Mouse (Mus musculus) lung, embryonic 15.5 days (tissue): Measurements from ENCODE around the gene Nexn. TPM values are rescaled to one million over a fixed set of nuclear protein-coding genes. Genes with fewer than 3 reads are reported as not detected.

Experiments used
- ATAC-seq: fragments of 200-750 bp; cut with Nextera tagmentation; 2 replicates; pipeline ENCODE4 v1.8.0; 2017; ENCODE audit warnings: moderate number of reproducible peaks, borderline replicate concordance; ENCODE audit not compliant: low FRiP score, low TSS enrichment; ENCODE audit errors: extremely low read depth
- H3K27ac ChIP-seq: fragments of 300-500 bp; sonication (generic); 2 replicates; pipeline ENCODE4 v1.5.1; 2015; ENCODE audit warnings: moderate library complexity, mild to moderate bottlenecking, inconsistent platforms
- H3K27me3 ChIP-seq: fragments of 300-500 bp; sonication (generic); 2 replicates; pipeline ENCODE4 v1.6.1; 2015; ENCODE audit warnings: inconsistent platforms
- H3K36me3 ChIP-seq: fragments of 300-500 bp; sonication (generic); 2 replicates; pipeline ENCODE4 v1.6.1; 2015; ENCODE audit warnings: inconsistent platforms
- H3K4me1 ChIP-seq: fragments of 300-500 bp; sonication (generic); 2 replicates; pipeline ENCODE4 v1.6.1; 2015; ENCODE audit warnings: inconsistent platforms
- H3K4me2 ChIP-seq: fragments of 300-500 bp; sonication (generic); 2 replicates; pipeline ENCODE4 v1.6.1; 2015; ENCODE audit warnings: inconsistent platforms, mild to moderate bottlenecking, moderate library complexity
- H3K4me3 ChIP-seq: fragments of 300-500 bp; sonication (generic); 2 replicates; pipeline ENCODE4 v1.5.1; 2015; ENCODE audit warnings: mild to moderate bottlenecking, inconsistent platforms
- H3K9ac ChIP-seq: fragments of 300-500 bp; sonication (generic); 2 replicates; pipeline ENCODE4 v1.6.1; 2015; ENCODE audit warnings: inconsistent platforms
- H3K9me3 ChIP-seq: fragments of 300-500 bp; sonication (generic); 2 replicates; pipeline ENCODE4 v1.6.1; 2016; ENCODE audit warnings: inconsistent platforms
- WGBS: fragments of 180-500 bp; shearing (Covaris S2); methylation state at CpG from one replicate; pipeline ENCODE4 v1.1.7; 2015; 5-methylcytosine and 5-hydroxymethylcytosine counted together
- polyA plus RNA-seq: library from polyadenylated mRNA; unstranded; fragments of >200 nt; fragmentation: Nextera tagmentation; extraction: Ambion mirVana; gene quantifications from 2 replicates; pipeline ENCODE4 v1.2.1, GENCODE M21; 2015

The Nexn gene
- polyA plus RNA-seq, 1 experiment from 2014 or later, result 75.1 TPM

- Histone ChIP-seq H3K4me3 (no peak overlapping the region), H3K27me3 (no peaks in the 10 kb centered on the region), H3K36me3 (peaks cover 3% of the 10 kb centered on the region; the same call in 1 of the 2 replicates), H3K9me3 (no peaks in the 10 kb centered on the region), H3K4me2 (no peak overlapping the region), H3K27ac (peak overlapping the region; percentile 87), H3K9ac (no peak overlapping the region), H3K4me1 (peaks cover 22% of the 10 kb centered on the region)
- ATAC-seq, result peak; percentile 90
- 39% methylated on average over 3 of the region's 3 CpGs for WGBS
Measured at GRCm38 (mm10) chr3:152294400-152294799, 28.2 kb upstream of the Nexn start.

- ATAC-seq, result peak; percentile 72
- H3K27me3 ChIP-seq, result no peaks in the 10 kb centered on the region
- H3K36me3 ChIP-seq, result peaks cover 3% of the 10 kb centered on the region; the same call in 1 of the 2 replicates
- H3K9ac ChIP-seq, result no peak overlapping the region
- no peak overlapping the region for H3K4me2 ChIP-seq
- H3K9me3 ChIP-seq, result no peaks in the 10 kb centered on the region
- H3K27ac ChIP-seq, result peak overlapping the region; percentile 87
- no peak overlapping the region for H3K4me3 ChIP-seq
- peaks cover 26% of the 10 kb centered on the region for H3K4me1 ChIP-seq
- WGBS, result 45% methylated on average over 13 of the region's 13 CpGs
Measured at GRCm38 (mm10) chr3:152293530-152294181, 27.5 kb upstream of the Nexn start.

GRCm38 (mm10) chr3:152291895-152292294 lies 25.7 kb upstream of the Nexn start:
- no peak overlapping the region for H3K4me2 ChIP-seq
- peak overlapping the region; percentile 43 for H3K27ac ChIP-seq
- H3K9me3 ChIP-seq, result no peaks in the 10 kb centered on the region
- H3K4me1 ChIP-seq, result peaks cover 26% of the 10 kb centered on the region
- H3K4me3 ChIP-seq, result no peak overlapping the region
- 53% methylated on average over 6 of the region's 6 CpGs for WGBS
- H3K9ac ChIP-seq, result no peak overlapping the region
- no peak for ATAC-seq
- peaks cover 3% of the 10 kb centered on the region; the same call in 1 of the 2 replicates for H3K36me3 ChIP-seq
- H3K27me3 ChIP-seq, result no peaks in the 10 kb centered on the region

- Histone ChIP-seq H3K9me3 (no peaks in the 10 kb centered on the region), H3K27ac (no peak overlapping the region), H3K4me1 (peaks cover 26% of the 10 kb centered on the region), H3K4me2 (no peak overlapping the region), H3K36me3 (peaks cover 4% of the 10 kb centered on the region; the same call in 1 of the 2 replicates), H3K27me3 (no peaks in the 10 kb centered on the region), H3K9ac (no peak overlapping the region), H3K4me3 (no peak overlapping the region)
- ATAC-seq, result no peak
- 85% methylated on average over 17 of the region's 17 CpGs for WGBS
Measured at GRCm38 (mm10) chr3:152290175-152290798, 24.1 kb upstream of the Nexn start.

GRCm38 (mm10) chr3:152288740-152289139 lies 22.6 kb upstream of the Nexn start:
- Histone ChIP-seq H3K4me1 (peaks cover 20% of the 10 kb centered on the region), H3K36me3 (peaks cover 11% of the 10 kb centered on the region; the same call in 1 of the 2 replicates), H3K4me2 (no peak overlapping the region), H3K9ac (no peak overlapping the region), H3K9me3 (no peaks in the 10 kb centered on the region), H3K27me3 (no peaks in the 10 kb centered on the region), H3K4me3 (no peak overlapping the region), H3K27ac (no peak overlapping the region)
- WGBS, result 68% methylated on average over 4 of the region's 4 CpGs
- no peak for ATAC-seq

- H3K27ac ChIP-seq, result no peak overlapping the region
- no peak overlapping the region for H3K4me3 ChIP-seq
- H3K9me3 ChIP-seq, result no peaks in the 10 kb centered on the region
- ATAC-seq, result no peak
- no peak overlapping the region for H3K9ac ChIP-seq
- 93% methylated on average over 5 of the region's 5 CpGs for WGBS
- H3K36me3 ChIP-seq, result peaks cover 15% of the 10 kb centered on the region; the same call in 1 of the 2 replicates
- no peaks in the 10 kb centered on the region for H3K27me3 ChIP-seq
- H3K4me1 ChIP-seq, result peaks cover 16% of the 10 kb centered on the region
- H3K4me2 ChIP-seq, result no peak overlapping the region
Measured at GRCm38 (mm10) chr3:152288276-152288675, 22.1 kb upstream of the Nexn start.

GRCm38 (mm10) chr3:152287810-152288209 lies 21.7 kb upstream of the Nexn start:
- WGBS, result 77% methylated on average over 9 of the region's 9 CpGs
- H3K27me3 ChIP-seq, result no peaks in the 10 kb centered on the region
- H3K9ac ChIP-seq, result no peak overlapping the region
- 0 out of 2 replicates have a peak, but pooled peaks cover 13% of the 10 kb centered on the region for H3K4me1 ChIP-seq
- no peaks in the 10 kb centered on the region for H3K9me3 ChIP-seq
- H3K4me3 ChIP-seq, result no peak overlapping the region
- 0 out of 2 replicates have a peak, but pooled peaks have one; percentile 23 for ATAC-seq
- H3K36me3 ChIP-seq, result peaks cover 18% of the 10 kb centered on the region; the same call in 1 of the 2 replicates
- H3K4me2 ChIP-seq, result no peak overlapping the region
- no peak overlapping the region for H3K27ac ChIP-seq

GRCm38 (mm10) chr3:152284759-152285158 lies 18.6 kb upstream of the Nexn start:
- no peak overlapping the region for H3K9ac ChIP-seq
- 0 out of 2 replicates have a peak, but pooled peaks cover 4% of the 10 kb centered on the region for H3K4me1 ChIP-seq
- no peaks in the 10 kb centered on the region for H3K9me3 ChIP-seq
- H3K4me2 ChIP-seq, result no peak overlapping the region
- 88% methylated on average over 5 of the region's 5 CpGs for WGBS
- no peaks in the 10 kb centered on the region for H3K27me3 ChIP-seq
- H3K36me3 ChIP-seq, result peaks cover 20% of the 10 kb centered on the region; the same call in 1 of the 2 replicates
- no peak overlapping the region for H3K27ac ChIP-seq
- ATAC-seq, result no peak
- no peak overlapping the region for H3K4me3 ChIP-seq

GRCm38 (mm10) chr3:152284306-152284705 lies 18.2 kb upstream of the Nexn start:
- no peak overlapping the region for H3K9ac ChIP-seq
- no peaks in the 10 kb centered on the region for H3K9me3 ChIP-seq
- H3K4me2 ChIP-seq, result no peak overlapping the region
- WGBS, result 92% methylated on average over 1 of the region's 1 CpGs
- H3K36me3 ChIP-seq, result peaks cover 20% of the 10 kb centered on the region; the same call in 1 of the 2 replicates
- no peaks in the 10 kb centered on the region for H3K27me3 ChIP-seq
- H3K4me1 ChIP-seq, result peaks cover 4% of the 10 kb centered on the region; the same call in 1 of the 2 replicates
- no peak for ATAC-seq
- H3K4me3 ChIP-seq, result no peak overlapping the region
- no peak overlapping the region for H3K27ac ChIP-seq

GRCm38 (mm10) chr3:152282126-152282525 lies 16.0 kb upstream of the Nexn start:
- no peaks in the 10 kb centered on the region for H3K9me3 ChIP-seq
- peaks cover 20% of the 10 kb centered on the region; the same call in 1 of the 2 replicates for H3K36me3 ChIP-seq
- 32% methylated on average over 3 of the region's 3 CpGs for WGBS
- peaks cover 6% of the 10 kb centered on the region; the same call in 1 of the 2 replicates for H3K4me1 ChIP-seq
- no peak overlapping the region for H3K4me3 ChIP-seq
- no peak overlapping the region for H3K27ac ChIP-seq
- ATAC-seq, result no peak
- no peak overlapping the region for H3K9ac ChIP-seq
- H3K27me3 ChIP-seq, result no peaks in the 10 kb centered on the region
- no peak overlapping the region for H3K4me2 ChIP-seq

- Histone ChIP-seq H3K9me3 (no peaks in the 10 kb centered on the region), H3K36me3 (peaks cover 16% of the 10 kb centered on the region; the same call in 1 of the 2 replicates), H3K27me3 (no peaks in the 10 kb centered on the region), H3K4me3 (no peak overlapping the region), H3K9ac (no peak overlapping the region), H3K4me1 (peaks cover 6% of the 10 kb centered on the region; the same call in 1 of the 2 replicates), H3K4me2 (no peak overlapping the region), H3K27ac (no peak overlapping the region)
- 35% methylated on average over 2 of the region's 2 CpGs for WGBS
- ATAC-seq, result no peak
Measured at GRCm38 (mm10) chr3:152278431-152278830, 12.3 kb upstream of the Nexn start.

GRCm38 (mm10) chr3:152277912-152278311 lies 11.8 kb upstream of the Nexn start:
- Histone ChIP-seq H3K9me3 (no peaks in the 10 kb centered on the region), H3K36me3 (0 out of 2 replicates have a peak, but pooled peaks cover 13% of the 10 kb centered on the region), H3K27ac (no peak overlapping the region), H3K4me1 (peaks cover 6% of the 10 kb centered on the region; the same call in 1 of the 2 replicates), H3K9ac (no peak overlapping the region), H3K4me3 (no peak overlapping the region), H3K4me2 (no peak overlapping the region), H3K27me3 (no peaks in the 10 kb centered on the region)
- ATAC-seq, result no peak
- 77% methylated on average over 2 of the region's 2 CpGs for WGBS
